Mouse (Mus musculus) bone marrow macrophage, adult 2 months (primary cell): ENCODE measurements at regions not wholly inside any gene's neighbourhood (a gene's known extent, or its start where the extent isn't known, plus 50 kb on each side); places are given as distances from the start of the nearest gene placed in this dataset.

Experiments used
- H3K27ac ChIP-seq: 2 replicates; pipeline ENCODE4 v1.5.1; 2012; ENCODE audit warnings: low read depth, low read length; ENCODE audit not compliant: insufficient read depth
- H3K4me1 ChIP-seq: 2 replicates; pipeline ENCODE4 v1.6.1; 2012; ENCODE audit warnings: low read length; ENCODE audit not compliant: control insufficient read depth, insufficient read depth
- H3K4me3 ChIP-seq: 2 replicates; pipeline ENCODE4 v1.5.1; 2012; ENCODE audit warnings: mild to moderate bottlenecking, low read length, moderate library complexity; ENCODE audit not compliant: insufficient read depth
- CTCF ChIP-seq: IDR thresholded peaks from 2 replicates; pipeline ENCODE4 v1.5.1; 2012; ENCODE audit warnings: low read depth, mild to moderate bottlenecking, low read length, moderate library complexity
- POLR2A ChIP-seq: IDR thresholded peaks from 2 replicates; pipeline ENCODE4 v1.6.1; 2012; ENCODE audit warnings: mild to moderate bottlenecking, low read depth, low read length, borderline replicate concordance

- no peak overlapping the region for H3K27ac ChIP-seq
- H3K4me3 ChIP-seq, result no peak overlapping the region
- no peak for TF ChIP-seq CTCF
- no peak for TF ChIP-seq POLR2A
- H3K4me1 ChIP-seq, result no peaks in the 10 kb centered on the region
Observed at GRCm38 (mm10) chr17:4116476-4116875, 420.4 kb upstream of the Nox3 start.

GRCm38 (mm10) chr17:4133678-4134077 lies 437.6 kb upstream of the Nox3 start:
- TF ChIP-seq CTCF, result no peak
- no peak for TF ChIP-seq POLR2A
- Histone ChIP-seq H3K4me1 (no peaks in the 10 kb centered on the region), H3K27ac (no peak overlapping the region), H3K4me3 (no peak overlapping the region)

GRCm38 (mm10) chr17:4163502-4163901 lies 467.4 kb upstream of the Nox3 start:
- H3K27ac ChIP-seq, result no peak overlapping the region
- H3K4me3 ChIP-seq, result no peak overlapping the region
- no peaks in the 10 kb centered on the region for H3K4me1 ChIP-seq
- TF ChIP-seq POLR2A (no peak), CTCF (no peak)

GRCm38 (mm10) chr17:4173951-4174361 lies 477.9 kb upstream of the Nox3 start:
- Histone ChIP-seq H3K4me3 (no peak overlapping the region), H3K4me1 (no peaks in the 10 kb centered on the region), H3K27ac (no peak overlapping the region)
- no peak for TF ChIP-seq CTCF
- TF ChIP-seq POLR2A, result no peak

GRCm38 (mm10) chr17:4175006-4175405 lies 478.9 kb upstream of the Nox3 start:
- Histone ChIP-seq H3K4me3 (no peak overlapping the region), H3K27ac (no peak overlapping the region), H3K4me1 (no peaks in the 10 kb centered on the region)
- TF ChIP-seq CTCF, result no peak
- no peak for TF ChIP-seq POLR2A

- Histone ChIP-seq H3K4me3 (no peak overlapping the region), H3K4me1 (no peaks in the 10 kb centered on the region), H3K27ac (no peak overlapping the region)
- TF ChIP-seq POLR2A (no peak), CTCF (no peak)
Observed at GRCm38 (mm10) chr17:4176524-4176923, 480.5 kb upstream of the Nox3 start.

- no peak for TF ChIP-seq POLR2A
- TF ChIP-seq CTCF, result no peak
Observed at GRCm38 (mm10) chr17:4177485-4178150, 481.6 kb upstream of the Nox3 start.

GRCm38 (mm10) chr17:4179271-4179670 lies 483.2 kb upstream of the Nox3 start:
- no peaks in the 10 kb centered on the region for H3K4me1 ChIP-seq
- no peak for TF ChIP-seq CTCF
- no peak for TF ChIP-seq POLR2A
- H3K4me3 ChIP-seq, result no peak overlapping the region
- H3K27ac ChIP-seq, result no peak overlapping the region

More at GRCm38 (mm10) chr17:4177485-4178150, 481.6 kb upstream of the Nox3 start:
- Histone ChIP-seq H3K4me3 (no peak overlapping the region), H3K27ac (no peak overlapping the region), H3K4me1 (no peaks in the 10 kb centered on the region)

GRCm38 (mm10) chr17:4182106-4182505 lies 486.0 kb upstream of the Nox3 start:
- H3K4me1 ChIP-seq, result no peaks in the 10 kb centered on the region
- TF ChIP-seq CTCF (no peak), POLR2A (no peak)
- H3K27ac ChIP-seq, result no peak overlapping the region
- H3K4me3 ChIP-seq, result no peak overlapping the region

- H3K4me1 ChIP-seq, result no peaks in the 10 kb centered on the region
- no peak overlapping the region for H3K4me3 ChIP-seq
- TF ChIP-seq POLR2A (no peak), CTCF (no peak)
Observed at GRCm38 (mm10) chr17:4186802-4187201, 490.7 kb upstream of the Nox3 start.

More at GRCm38 (mm10) chr17:4186802-4187201, 490.7 kb upstream of the Nox3 start:
- no peak overlapping the region for H3K27ac ChIP-seq
